Mouse (Mus musculus): ENCODE measurements around the gene Cdc7. TPM values are rescaled to one million over a fixed set of nuclear protein-coding genes. Genes with fewer than 3 reads are reported as not detected.

Gene Cdc7
- polyA plus RNA-seq, 1 experiment from 2014 or later: 29.2 TPM

GRCm38 (mm10) chr5:107001396-107002090 is 37.4 kb downstream of the Cdc7 start:
- Histone ChIP-seq H3K36me3 (ENCODE audit: control insufficient read depth, insufficient read depth) (no peaks in the 10 kb centered on the region), H3K4me2 (ENCODE audit: low read depth, low read length) (no peak overlapping the region), H3K9me3 (replicated peaks; ENCODE audit: control insufficient read depth, low read length) (0 out of 2 replicates have a peak, but pooled peaks cover 3% of the 10 kb centered on the region), H3K27me3 (ENCODE audit: control insufficient read depth, insufficient read depth, low read length) (no peaks in the 10 kb centered on the region), H3K4me3 (ENCODE audit: low read length) (no peak overlapping the region), H3K27ac (ENCODE audit: low read length) (no peak overlapping the region), H3K9ac (ENCODE audit: low read length) (no peak overlapping the region), H3K4me1 (ENCODE audit: control insufficient read depth, insufficient read depth, low read length) (peaks cover 8% of the 10 kb centered on the region)
- WGBS: 48% methylated on average over 11 of the region's 11 CpGs
- ATAC-seq (replicated peaks; ENCODE audit: extremely low read depth, insufficient read depth, low FRiP score): no peak; the same call in 1 of the 2 replicates

DNA sequence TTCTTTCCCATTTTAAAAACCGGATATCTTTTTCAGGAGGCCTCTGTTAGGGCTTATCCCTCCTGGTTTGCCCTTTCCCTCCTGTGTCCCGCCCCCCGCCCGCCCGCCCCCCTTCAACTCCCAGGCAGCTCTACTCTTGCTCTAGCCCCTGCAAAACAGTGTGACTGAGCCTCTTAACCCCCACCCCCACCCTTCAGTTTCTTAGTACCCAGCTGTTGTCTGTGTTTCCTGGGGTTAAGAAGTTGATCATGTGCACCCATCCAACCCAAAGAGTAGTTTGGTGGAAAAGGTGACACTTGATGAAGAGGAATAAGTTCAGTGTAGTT is 37.9 kb downstream of the Cdc7 start:
- no peak overlapping the region for H3K27ac ChIP-seq (ENCODE audit: low read length)
- no peaks in the 10 kb centered on the region for H3K27me3 ChIP-seq (ENCODE audit: control insufficient read depth, insufficient read depth, low read length)
- WGBS: 51% methylated on average over 5 of the region's 5 CpGs
- no peak overlapping the region for H3K9ac ChIP-seq (ENCODE audit: low read length)
- 0 out of 2 replicates have a peak, but pooled peaks cover 3% of the 10 kb centered on the region for H3K9me3 ChIP-seq (replicated peaks; ENCODE audit: control insufficient read depth, low read length)
- no peak for ATAC-seq (replicated peaks; ENCODE audit: extremely low read depth, insufficient read depth, low FRiP score)
- no peak overlapping the region for H3K4me3 ChIP-seq (ENCODE audit: low read length)
- no peaks in the 10 kb centered on the region for H3K36me3 ChIP-seq (ENCODE audit: control insufficient read depth, insufficient read depth)
- no peak overlapping the region for H3K4me2 ChIP-seq (ENCODE audit: low read depth, low read length)
- H3K4me1 ChIP-seq (ENCODE audit: control insufficient read depth, insufficient read depth, low read length): peaks cover 7% of the 10 kb centered on the region

- H3K4me2 ChIP-seq (ENCODE audit: low read depth, low read length): no peak overlapping the region
- ATAC-seq (replicated peaks; ENCODE audit: extremely low read depth, insufficient read depth, low FRiP score): no peak
- H3K27ac ChIP-seq (ENCODE audit: low read length): no peak overlapping the region
- 0 out of 2 replicates have a peak, but pooled peaks cover 3% of the 10 kb centered on the region for H3K9me3 ChIP-seq (replicated peaks; ENCODE audit: control insufficient read depth, low read length)
- no peak overlapping the region for H3K9ac ChIP-seq (ENCODE audit: low read length)
- no peak overlapping the region for H3K4me3 ChIP-seq (ENCODE audit: low read length)
- H3K27me3 ChIP-seq (ENCODE audit: control insufficient read depth, insufficient read depth, low read length): no peaks in the 10 kb centered on the region
- WGBS: 93% methylated on average over 3 of the region's 3 CpGs
- H3K36me3 ChIP-seq (ENCODE audit: control insufficient read depth, insufficient read depth): no peaks in the 10 kb centered on the region
- H3K4me1 ChIP-seq (ENCODE audit: control insufficient read depth, insufficient read depth, low read length): peaks cover 21% of the 10 kb centered on the region
Measured at GRCm38 (mm10) chr5:107009721-107010120, 45.6 kb downstream of the Cdc7 start.

GRCm38 (mm10) chr5:107010300-107010699 is 46.2 kb downstream of the Cdc7 start:
- H3K9me3 ChIP-seq (replicated peaks; ENCODE audit: control insufficient read depth, low read length): 0 out of 2 replicates have a peak, but pooled peaks cover 3% of the 10 kb centered on the region
- no peak for ATAC-seq (replicated peaks; ENCODE audit: extremely low read depth, insufficient read depth, low FRiP score)
- H3K9ac ChIP-seq (ENCODE audit: low read length): no peak overlapping the region
- no peaks in the 10 kb centered on the region for H3K27me3 ChIP-seq (ENCODE audit: control insufficient read depth, insufficient read depth, low read length)
- no peak overlapping the region for H3K27ac ChIP-seq (ENCODE audit: low read length)
- no peaks in the 10 kb centered on the region for H3K36me3 ChIP-seq (ENCODE audit: control insufficient read depth, insufficient read depth)
- H3K4me3 ChIP-seq (ENCODE audit: low read length): no peak overlapping the region
- H3K4me1 ChIP-seq (ENCODE audit: control insufficient read depth, insufficient read depth, low read length): peaks cover 27% of the 10 kb centered on the region
- no peak overlapping the region for H3K4me2 ChIP-seq (ENCODE audit: low read depth, low read length)
- WGBS: 71% methylated on average over 3 of the region's 3 CpGs

DNA sequence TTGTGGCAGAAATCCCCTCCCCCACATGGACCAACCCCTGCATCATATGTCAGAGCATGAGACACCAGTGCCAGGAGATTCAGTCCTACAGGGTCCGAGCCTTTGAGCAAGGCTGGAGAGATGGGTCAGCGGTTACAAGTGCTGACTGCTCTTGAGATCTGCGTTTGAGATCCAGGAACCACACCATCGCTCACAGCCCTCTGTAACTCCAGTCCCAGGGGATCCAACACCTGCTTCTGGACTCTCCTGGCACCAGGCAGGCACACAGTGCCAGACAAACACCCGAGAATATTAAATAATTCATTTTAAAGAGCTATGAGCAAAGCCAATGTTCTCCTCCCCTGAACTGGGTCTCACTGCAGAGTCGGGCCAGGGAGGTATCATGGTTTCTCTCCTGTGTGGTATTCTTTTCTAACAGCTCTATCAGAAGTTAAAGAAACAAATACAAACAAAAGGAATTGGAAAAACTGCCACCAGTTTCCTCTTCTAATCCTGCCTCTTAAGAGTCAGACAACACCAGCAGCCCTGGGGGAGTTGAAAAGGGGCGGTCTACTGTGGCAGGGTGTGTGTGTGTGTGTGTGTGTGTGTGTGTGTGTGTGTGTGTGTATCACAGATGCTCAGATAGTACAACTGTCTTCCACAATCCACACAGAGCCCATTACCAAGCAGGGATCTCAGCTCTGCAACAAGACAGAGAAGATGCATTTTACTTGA is 47.4 kb downstream of the Cdc7 start:
- H3K4me3 ChIP-seq (ENCODE audit: low read length): no peak overlapping the region
- H3K9me3 ChIP-seq (replicated peaks; ENCODE audit: control insufficient read depth, low read length): no peaks in the 10 kb centered on the region
- no peaks in the 10 kb centered on the region for H3K27me3 ChIP-seq (ENCODE audit: control insufficient read depth, insufficient read depth, low read length)
- H3K4me2 ChIP-seq (ENCODE audit: low read depth, low read length): no peak overlapping the region
- H3K9ac ChIP-seq (ENCODE audit: low read length): 0 out of 2 replicates have a peak overlapping the region, but pooled peaks have one; percentile 47
- no peaks in the 10 kb centered on the region for H3K36me3 ChIP-seq (ENCODE audit: control insufficient read depth, insufficient read depth)
- peaks cover 36% of the 10 kb centered on the region for H3K4me1 ChIP-seq (ENCODE audit: control insufficient read depth, insufficient read depth, low read length)
- H3K27ac ChIP-seq (ENCODE audit: low read length): peak overlapping the region; percentile 67
- ATAC-seq (replicated peaks; ENCODE audit: extremely low read depth, insufficient read depth, low FRiP score): no peak
- 49% methylated on average over 7 of the region's 7 CpGs for WGBS

DNA sequence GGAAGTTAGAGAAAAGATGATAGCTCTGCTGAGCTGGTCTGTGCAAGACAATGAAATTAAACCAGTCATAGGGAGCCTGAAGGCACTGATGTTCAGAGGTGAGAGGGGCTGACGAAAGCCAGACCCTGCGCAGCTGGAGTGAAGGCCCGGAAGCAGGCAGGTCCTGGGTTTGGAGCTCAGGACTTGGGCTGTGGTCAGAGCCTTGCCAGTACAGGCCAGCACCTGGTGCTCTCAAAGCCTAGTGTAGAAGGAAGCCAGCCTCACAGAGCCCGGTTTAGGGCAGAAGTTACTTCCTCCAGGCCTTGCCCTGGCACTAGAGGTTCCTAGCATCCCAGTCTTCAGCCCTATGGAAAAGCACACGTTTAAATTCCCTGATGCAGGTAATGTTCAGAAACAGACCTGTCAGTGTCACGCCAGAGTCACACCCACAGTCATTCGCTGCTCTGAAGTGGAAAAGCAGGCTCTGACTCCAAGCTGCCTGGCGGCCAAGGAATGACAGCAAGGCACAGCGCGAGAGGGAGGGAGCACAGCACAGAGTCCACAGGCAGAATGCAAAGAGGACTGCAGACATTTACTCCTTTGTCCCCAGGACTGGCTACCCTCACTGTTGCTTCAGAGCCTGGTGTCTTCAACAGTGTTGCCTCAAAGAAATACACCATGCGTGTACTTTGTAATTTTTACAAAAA is 48.1 kb downstream of the Cdc7 start:
- 32% methylated on average over 11 of the region's 11 CpGs for WGBS
- no peaks in the 10 kb centered on the region for H3K9me3 ChIP-seq (replicated peaks; ENCODE audit: control insufficient read depth, low read length)
- H3K4me2 ChIP-seq (ENCODE audit: low read depth, low read length): no peak overlapping the region
- peak overlapping the region; percentile 47; the same call in 1 of the 2 replicates for H3K9ac ChIP-seq (ENCODE audit: low read length)
- H3K27me3 ChIP-seq (ENCODE audit: control insufficient read depth, insufficient read depth, low read length): no peaks in the 10 kb centered on the region
- H3K4me3 ChIP-seq (ENCODE audit: low read length): no peak overlapping the region
- peaks cover 36% of the 10 kb centered on the region for H3K4me1 ChIP-seq (ENCODE audit: control insufficient read depth, insufficient read depth, low read length)
- ATAC-seq (replicated peaks; ENCODE audit: extremely low read depth, insufficient read depth, low FRiP score): 0 out of 2 replicates have a peak, but pooled peaks have one; percentile 56
- H3K36me3 ChIP-seq (ENCODE audit: control insufficient read depth, insufficient read depth): no peaks in the 10 kb centered on the region
- H3K27ac ChIP-seq (ENCODE audit: low read length): peak overlapping the region; percentile 67

DNA sequence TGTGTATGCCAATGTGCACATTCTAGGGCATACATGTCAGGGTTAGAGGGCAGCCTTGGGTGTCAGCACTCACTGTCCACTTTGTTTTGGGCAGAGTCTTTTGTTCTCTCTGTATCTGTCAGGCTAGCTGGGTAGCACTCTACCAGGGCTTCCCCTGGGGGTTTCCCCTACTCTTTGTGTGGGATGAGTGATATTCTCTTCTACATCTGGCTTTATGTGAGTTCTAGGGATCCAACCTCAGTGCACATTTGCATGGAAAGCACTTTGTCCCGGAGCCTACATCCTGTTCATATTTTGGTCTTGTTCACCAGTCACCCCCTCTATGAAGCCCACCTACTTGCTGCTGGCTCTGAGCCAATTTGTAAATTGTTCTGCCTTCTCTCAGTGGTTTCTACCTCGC is 49.3 kb downstream of the Cdc7 start:
- no peaks in the 10 kb centered on the region for H3K9me3 ChIP-seq (replicated peaks; ENCODE audit: control insufficient read depth, low read length)
- peaks cover 36% of the 10 kb centered on the region for H3K4me1 ChIP-seq (ENCODE audit: control insufficient read depth, insufficient read depth, low read length)
- WGBS: 52% methylated on average over 2 of the region's 2 CpGs
- no peak overlapping the region for H3K9ac ChIP-seq (ENCODE audit: low read length)
- H3K4me3 ChIP-seq (ENCODE audit: low read length): no peak overlapping the region
- H3K27ac ChIP-seq (ENCODE audit: low read length): no peak overlapping the region
- no peaks in the 10 kb centered on the region for H3K27me3 ChIP-seq (ENCODE audit: control insufficient read depth, insufficient read depth, low read length)
- ATAC-seq (replicated peaks; ENCODE audit: extremely low read depth, insufficient read depth, low FRiP score): no peak
- no peak overlapping the region for H3K4me2 ChIP-seq (ENCODE audit: low read depth, low read length)
- no peaks in the 10 kb centered on the region for H3K36me3 ChIP-seq (ENCODE audit: control insufficient read depth, insufficient read depth)

- Histone ChIP-seq H3K4me2 (ENCODE audit: low read depth, low read length) (no peak overlapping the region), H3K9ac (ENCODE audit: low read length) (no peak overlapping the region), H3K4me1 (ENCODE audit: control insufficient read depth, insufficient read depth, low read length) (peaks cover 36% of the 10 kb centered on the region), H3K27ac (ENCODE audit: low read length) (no peak overlapping the region), H3K4me3 (ENCODE audit: low read length) (no peak overlapping the region), H3K36me3 (ENCODE audit: control insufficient read depth, insufficient read depth) (no peaks in the 10 kb centered on the region), H3K9me3 (replicated peaks; ENCODE audit: control insufficient read depth, low read length) (no peaks in the 10 kb centered on the region), H3K27me3 (ENCODE audit: control insufficient read depth, insufficient read depth, low read length) (no peaks in the 10 kb centered on the region)
- WGBS: 80% methylated on average over 7 of the region's 7 CpGs
- ATAC-seq (replicated peaks; ENCODE audit: extremely low read depth, insufficient read depth, low FRiP score): no peak
Measured at GRCm38 (mm10) chr5:107014146-107014545, 50.0 kb downstream of the Cdc7 start.

DNA sequence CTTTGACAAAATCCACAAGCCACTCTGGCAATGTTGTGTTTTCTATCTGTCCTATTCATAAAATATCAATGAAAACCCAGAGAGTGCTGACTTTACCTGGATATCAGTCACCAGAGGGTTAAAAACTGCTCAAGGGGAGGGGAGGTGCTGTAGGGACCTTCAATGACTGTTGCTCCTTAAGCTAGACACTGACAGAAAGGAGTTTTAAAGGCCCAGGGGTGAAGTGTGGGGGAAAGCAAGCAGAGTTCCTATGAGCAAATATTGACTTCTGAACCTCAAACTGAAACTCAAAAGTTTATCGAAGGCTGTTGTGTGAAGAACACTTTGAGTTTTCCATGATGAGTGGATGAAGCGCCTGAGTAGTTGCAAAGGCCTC is 50.9 kb downstream of the Cdc7 start:
- Histone ChIP-seq H3K4me1 (ENCODE audit: control insufficient read depth, insufficient read depth, low read length) (peaks cover 39% of the 10 kb centered on the region), H3K9ac (ENCODE audit: low read length) (no peak overlapping the region), H3K9me3 (replicated peaks; ENCODE audit: control insufficient read depth, low read length) (no peaks in the 10 kb centered on the region), H3K36me3 (ENCODE audit: control insufficient read depth, insufficient read depth) (no peaks in the 10 kb centered on the region), H3K4me3 (ENCODE audit: low read length) (no peak overlapping the region), H3K4me2 (ENCODE audit: low read depth, low read length) (peak overlapping the region; percentile 11; the same call in 1 of the 2 replicates), H3K27me3 (ENCODE audit: control insufficient read depth, insufficient read depth, low read length) (no peaks in the 10 kb centered on the region), H3K27ac (ENCODE audit: low read length) (peak overlapping the region; percentile 40)
- 53% methylated on average over 2 of the region's 2 CpGs for WGBS
- ATAC-seq (replicated peaks; ENCODE audit: extremely low read depth, insufficient read depth, low FRiP score): no peak
